Mouse (Mus musculus): ENCODE results near the gene Msh5. TPM values are rescaled to one million over a fixed set of nuclear protein-coding genes. Genes with fewer than 3 reads are reported as not detected.
A peak's percentile ranks its signal among the peaks of the same experiment; 100 is the strongest.

The Msh5 gene
- total and polyA plus RNA-seq, 3 experiments, result 26.3 to 29.0 TPM; not detected in 1

DNA sequence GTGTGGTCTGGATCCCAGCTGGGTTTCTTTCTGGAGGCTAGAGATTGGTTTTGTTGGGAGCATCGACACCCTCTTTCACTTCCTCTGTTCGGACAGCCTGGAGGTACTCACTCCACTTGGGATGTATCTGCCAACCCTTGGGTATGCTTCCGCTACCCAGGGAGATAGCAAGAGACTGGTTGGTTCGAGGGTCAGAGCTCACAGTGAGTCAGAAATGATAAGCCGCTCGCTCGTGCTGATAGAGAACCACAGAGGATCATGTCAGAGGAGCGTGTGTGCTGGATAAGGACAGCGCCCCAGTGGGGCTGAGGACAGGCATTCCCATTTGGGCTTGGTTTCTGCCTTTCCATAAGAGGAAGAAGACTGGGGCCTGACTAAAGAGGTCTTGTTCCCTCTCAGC, 33.2 kb upstream of the Msh5 start (continued):
- TF ChIP-seq MAZ (IDR thresholded peaks at IDR 0.05; ENCODE audit: low read depth, low read length) (peak; percentile 76), HCFC1 (IDR thresholded peaks at IDR 0.05; ENCODE audit: low read depth, low read length) (peak; percentile 57)

DNA sequence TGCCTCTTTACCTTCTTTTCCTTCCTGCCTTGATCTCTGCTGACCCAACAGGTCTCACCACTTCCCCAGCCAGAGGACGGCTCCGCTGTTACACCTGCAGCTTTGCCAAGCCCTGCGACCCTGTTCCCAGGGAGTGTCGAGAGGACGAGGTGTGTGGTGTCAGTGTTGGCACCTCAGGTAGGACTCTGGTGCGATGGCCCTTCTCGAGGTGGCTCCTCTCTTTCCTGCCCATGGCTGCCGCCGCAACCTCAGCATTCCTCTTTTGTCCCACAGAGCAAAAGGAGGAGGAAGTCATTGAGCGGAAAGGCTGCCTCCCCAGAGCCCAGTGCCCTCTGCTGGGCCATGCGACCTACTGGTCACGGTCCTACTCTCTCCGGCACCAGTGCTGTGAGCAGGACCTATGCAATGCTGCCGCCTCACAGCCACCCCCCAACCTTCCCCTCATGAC, 31.3 kb upstream of the Msh5 start, which contains the start of gene Ly6g6d:
TSS of gene Ly6g6d (minus strand) at position 280 of the 448 bp plus-strand sequence.
- Histone ChIP-seq H3K9ac (ENCODE audit: control insufficient read depth, low read depth, low read length, poor library complexity, severe bottlenecking) (peak within 1 kb of the TSS; percentile 50), H3K4me3 (ENCODE audit: control insufficient read depth in 1 of 2, insufficient read depth in 1 of 2, low read depth in 2 of 2, low read length in 2 of 2) (no peak within 1 kb of the TSS)

DNA sequence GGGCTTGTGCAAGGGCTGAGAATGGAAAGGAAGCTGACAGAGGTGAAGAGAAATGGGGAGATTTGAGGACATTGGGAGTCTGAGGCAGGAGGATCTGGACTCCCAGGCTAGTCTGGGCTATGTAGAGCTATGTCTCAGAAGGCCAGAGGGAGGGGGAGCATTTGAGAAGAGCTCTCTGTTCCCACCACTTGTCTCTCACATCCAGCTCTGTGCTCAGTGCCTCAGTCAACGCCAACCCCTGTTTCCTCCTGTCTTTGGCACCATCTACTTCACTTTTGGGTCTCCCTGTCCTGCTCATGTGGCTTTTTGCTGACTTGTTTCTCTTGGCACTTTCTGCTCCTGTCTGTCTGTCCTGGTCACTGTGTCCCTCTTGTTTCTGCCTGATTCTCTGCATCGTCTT, 30.7 kb upstream of the Msh5 start:
- TF ChIP-seq GABPA (IDR thresholded peaks at IDR 0.05; ENCODE audit: low read depth, low read length), result no peak
- TF ChIP-seq CHD2 (IDR thresholded peaks at IDR 0.05; ENCODE audit: low read length), result no peak
- no peak for TF ChIP-seq HCFC1 (IDR thresholded peaks at IDR 0.05; ENCODE audit: low read depth, low read length)
- TF ChIP-seq MAZ (IDR thresholded peaks at IDR 0.05; ENCODE audit: low read depth, low read length), result no peak
- no peak for TF ChIP-seq EP300 (IDR thresholded peaks at IDR 0.05; ENCODE audit: low read depth in 1 of 2, low read length in 2 of 2)
- TF ChIP-seq POLR2AphosphoS5 (IDR thresholded peaks at IDR 0.05; ENCODE audit: borderline replicate concordance, low read depth, low read length), result no peak
- TF ChIP-seq BHLHE40 (IDR thresholded peaks at IDR 0.05; ENCODE audit: borderline replicate concordance, low read depth, low read length), result no peak
- TF ChIP-seq RAD21 (IDR thresholded peaks at IDR 0.05; ENCODE audit: low read depth, low read length), result no peak
- TF ChIP-seq SMC3 (IDR thresholded peaks at IDR 0.05; ENCODE audit: low read depth, low read length), result no peak
- no peaks in the 10 kb centered on the region for H3K79me2 ChIP-seq (ENCODE audit: control insufficient read depth, insufficient read depth, low read length, poor library complexity)
- H3K9me3 ChIP-seq (replicated peaks; ENCODE audit: insufficient read depth, low read length), result no peaks in the 10 kb centered on the region
- no peak overlapping the region for H3K9ac ChIP-seq (ENCODE audit: control insufficient read depth, low read depth, low read length, poor library complexity, severe bottlenecking)
- no peak overlapping the region for H3K4me3 ChIP-seq (ENCODE audit: control insufficient read depth in 1 of 2, insufficient read depth in 1 of 2, low read depth in 2 of 2, low read length in 2 of 2)
- DNase-seq (ENCODE audit: low read depth, low spot score), result no peak
- H3K4me1 ChIP-seq (ENCODE audit: control insufficient read depth in 1 of 2, insufficient read depth in 2 of 2, low read length in 2 of 2), result peaks cover 15 to 24% of the 10 kb centered on the region in 2 experiments
- no peaks in the 10 kb centered on the region for H3K27me3 ChIP-seq (ENCODE audit: control insufficient read depth in 1 of 2, insufficient read depth in 2 of 2, low read length in 2 of 2)
- H3K27ac ChIP-seq (ENCODE audit: control insufficient read depth, low read depth, low read length), result no peak overlapping the region
- peaks cover 0 to 21% of the 10 kb centered on the region in 2 experiments; a peak in 2 of 4 replicates for H3K36me3 ChIP-seq (ENCODE audit: control insufficient read depth in 1 of 2, insufficient read depth in 2 of 2, low read length in 2 of 2)

More for the DNA sequence above, 31.3 kb upstream of the Msh5 start, which contains the start of gene Ly6g6d:
- TF ChIP-seq MXI1 (IDR thresholded peaks at IDR 0.05; ENCODE audit: low read depth, low read length) (no peak), JUND (IDR thresholded peaks at IDR 0.05; ENCODE audit: low read depth, low read length) (no peak), POLR2A (IDR thresholded peaks at IDR 0.05; ENCODE audit: control insufficient read depth in 1 of 2, insufficient read depth in 1 of 2, low read depth in 1 of 2, low read length in 2 of 2, poor library complexity in 1 of 2) (no peak), ZMIZ1 (IDR thresholded peaks at IDR 0.05; ENCODE audit: low read depth, low read length) (no peak), MYC (IDR thresholded peaks at IDR 0.05; ENCODE audit: low read depth, low read length) (no peak), UBTF (IDR thresholded peaks at IDR 0.05; ENCODE audit: borderline replicate concordance, insufficient read depth, low read depth, low read length) (no peak), ELF1 (IDR thresholded peaks at IDR 0.05; ENCODE audit: low read depth, low read length) (no peak), NELFE (IDR thresholded peaks at IDR 0.05; ENCODE audit: low read depth, low read length) (no peak), ZKSCAN1 (IDR thresholded peaks at IDR 0.05; ENCODE audit: low read depth, low read length) (no peak), POLR2AphosphoS2 (IDR thresholded peaks at IDR 0.05; ENCODE audit: low read length) (no peak)
- no peak for DNase-seq (ENCODE audit: low read depth, low spot score)
- no peaks in the 10 kb centered on the region for H3K9me3 ChIP-seq (replicated peaks; ENCODE audit: insufficient read depth, low read length)
- peaks cover 17 to 29% of the 10 kb centered on the region in 2 experiments for H3K4me1 ChIP-seq (ENCODE audit: control insufficient read depth in 1 of 2, insufficient read depth in 2 of 2, low read length in 2 of 2)
- peaks cover 0 to 24% of the 10 kb centered on the region in 2 experiments; a peak in 2 of 4 replicates for H3K36me3 ChIP-seq (ENCODE audit: control insufficient read depth in 1 of 2, insufficient read depth in 2 of 2, low read length in 2 of 2)
- no peaks in the 10 kb centered on the region for H3K27me3 ChIP-seq (ENCODE audit: control insufficient read depth in 1 of 2, insufficient read depth in 2 of 2, low read length in 2 of 2)
- peak within 1 kb of the TSS; percentile 95 for H3K27ac ChIP-seq (ENCODE audit: control insufficient read depth, low read depth, low read length)
- H3K79me2 ChIP-seq (ENCODE audit: control insufficient read depth, insufficient read depth, low read length, poor library complexity), result no peaks in the 10 kb centered on the region

Data from MEL (cell line).